Mouse (Mus musculus) MEL (cell line): ENCODE results near the gene Fto. TPM values are rescaled to one million over a fixed set of nuclear protein-coding genes. Genes with fewer than 3 reads are reported as not detected.

Experiments used
- DNase-seq: peaks from one replicate; pipeline ENCODE4 v3.0.0; 2011; ENCODE audit warnings: low read depth, low spot score
- H3K27ac ChIP-seq: 2 replicates; pipeline ENCODE4 v1.5.1; 2012; ENCODE audit warnings: low read depth, mild to moderate bottlenecking, control low read depth, low read length, moderate library complexity; ENCODE audit not compliant: control insufficient read depth
- H3K27me3 ChIP-seq, 2 experiments: fragments of 150-350 bp in 1 of 2; sonication (generic) in 1 of 2; 2 replicates each; pipeline ENCODE4 v1.6.1; 2012; ENCODE audit warnings: low read length in 2 of 2, mild to moderate bottlenecking in 2 of 2, improper control_type of control experiment in 1 of 2, moderate library complexity in 1 of 2; ENCODE audit not compliant: insufficient read depth in 2 of 2, control insufficient read depth in 1 of 2
- H3K36me3 ChIP-seq, 2 experiments: 2 replicates each; pipeline ENCODE4 v1.6.1; 2012 to 2014; ENCODE audit warnings: low read length in 2 of 2, improper control_type of control experiment in 1 of 2, inconsistent platforms in 1 of 2, mild to moderate bottlenecking in 1 of 2; ENCODE audit not compliant: insufficient read depth in 2 of 2, control insufficient read depth in 1 of 2
- H3K4me1 ChIP-seq, 2 experiments: fragments of 150-350 bp in 1 of 2; sonication (generic) in 1 of 2; 2 replicates each; pipeline ENCODE4 v1.6.1; 2012; ENCODE audit warnings: low read length in 2 of 2, improper control_type of control experiment in 1 of 2, mild to moderate bottlenecking in 1 of 2; ENCODE audit not compliant: insufficient read depth in 2 of 2, control insufficient read depth in 1 of 2
- H3K4me3 ChIP-seq, 2 experiments: fragments of 150-350 bp in 1 of 2; sonication (generic) in 1 of 2; 2 replicates each; pipeline ENCODE4 v1.5.1; 2012; ENCODE audit warnings: low read depth in 2 of 2, low read length in 2 of 2, mild to moderate bottlenecking in 2 of 2, moderate library complexity in 2 of 2, control low read depth in 1 of 2, improper control_type of control experiment in 1 of 2; ENCODE audit not compliant: control insufficient read depth in 1 of 2, insufficient read depth in 1 of 2
- H3K79me2 ChIP-seq: 2 replicates; pipeline ENCODE4 v1.6.1; 2012; ENCODE audit warnings: mild to moderate bottlenecking, low read length, moderate library complexity; ENCODE audit not compliant: control insufficient read depth, poor library complexity, insufficient read depth
- H3K9ac ChIP-seq: 2 replicates; pipeline ENCODE4 v1.6.1; 2012; ENCODE audit warnings: low read depth, mild to moderate bottlenecking, control low read depth, low read length, moderate library complexity; ENCODE audit not compliant: control insufficient read depth, poor library complexity, severe bottlenecking
- H3K9me3 ChIP-seq: fragments of 150-350 bp; sonication (generic); replicated peaks from 2 replicates; pipeline ENCODE4 v1.6.1; 2012; ENCODE audit warnings: mild to moderate bottlenecking, low read length, improper control_type of control experiment, moderate library complexity; ENCODE audit not compliant: insufficient read depth
- CHD1 ChIP-seq: IDR thresholded peaks from 2 replicates; pipeline ENCODE4 v1.6.1; 2012; ENCODE audit warnings: low read depth, mild to moderate bottlenecking, inconsistent platforms, low read length, improper control_type of control experiment
- CHD2 ChIP-seq: IDR thresholded peaks from 2 replicates; pipeline ENCODE4 v1.6.1; 2011; ENCODE audit warnings: low read length, improper control_type of control experiment
- CTCF ChIP-seq, 3 experiments: IDR thresholded peaks in 2 of 3; conservative IDR thresholded peaks in 1 of 3; 2 replicates each; pipeline ENCODE4 v1.5.1; 2011 to 2012; ENCODE audit warnings: low read length in 3 of 3, low read depth in 2 of 3, mild to moderate bottlenecking in 2 of 3, improper control_type of control experiment in 1 of 3, inconsistent platforms in 1 of 3, mixed read lengths in 1 of 3, moderate library complexity in 1 of 3; ENCODE audit not compliant: control insufficient read depth in 1 of 3, insufficient read depth in 1 of 3, poor library complexity in 1 of 3, severe bottlenecking in 1 of 3
- E2F4 ChIP-seq: IDR thresholded peaks from 2 replicates; pipeline ENCODE4 v1.6.1; 2011; ENCODE audit warnings: low read depth, low read length, improper control_type of control experiment, borderline replicate concordance
- ELF1 ChIP-seq: IDR thresholded peaks from 2 replicates; pipeline ENCODE4 v1.6.1; 2014; ENCODE audit warnings: low read depth, mild to moderate bottlenecking, inconsistent platforms, low read length, improper control_type of control experiment, moderate library complexity
- EP300 ChIP-seq, 2 experiments: IDR thresholded peaks; 2 replicates each; pipeline ENCODE4 v1.6.1; 2011; ENCODE audit warnings: improper control_type of control experiment in 2 of 2, low read length in 2 of 2, low read depth in 1 of 2, mild to moderate bottlenecking in 1 of 2
- ETS1 ChIP-seq: IDR thresholded peaks from 2 replicates; pipeline ENCODE4 v1.6.1; 2012; ENCODE audit warnings: low read depth, mild to moderate bottlenecking, inconsistent platforms, low read length, improper control_type of control experiment, moderate library complexity
- GABPA ChIP-seq: IDR thresholded peaks from 2 replicates; pipeline ENCODE4 v1.6.1; 2012; ENCODE audit warnings: low read depth, mild to moderate bottlenecking, inconsistent platforms, low read length, improper control_type of control experiment, moderate library complexity
- GATA1 ChIP-seq: IDR thresholded peaks from 2 replicates; pipeline ENCODE4 v1.6.1; 2011; ENCODE audit warnings: low read depth, low read length, improper control_type of control experiment
- HCFC1 ChIP-seq: IDR thresholded peaks from 2 replicates; pipeline ENCODE4 v1.6.1; 2012; ENCODE audit warnings: low read depth, mild to moderate bottlenecking, inconsistent platforms, low read length, improper control_type of control experiment, moderate library complexity
- MAFK ChIP-seq: IDR thresholded peaks from 2 replicates; pipeline ENCODE4 v1.6.1; 2011; ENCODE audit warnings: low read depth, mild to moderate bottlenecking, low read length, improper control_type of control experiment, borderline replicate concordance
- MAZ ChIP-seq: IDR thresholded peaks from 2 replicates; pipeline ENCODE4 v1.6.1; 2012; ENCODE audit warnings: low read depth, mild to moderate bottlenecking, inconsistent platforms, low read length, improper control_type of control experiment
- MYB ChIP-seq: IDR thresholded peaks from 2 replicates; pipeline ENCODE4 v1.6.1; 2011; ENCODE audit warnings: mild to moderate bottlenecking, low read depth, low read length, improper control_type of control experiment
- MYC ChIP-seq: IDR thresholded peaks from 2 replicates; pipeline ENCODE4 v1.6.1; 2011; ENCODE audit warnings: low read depth, mild to moderate bottlenecking, low read length, improper control_type of control experiment, moderate library complexity
- NELFE ChIP-seq: IDR thresholded peaks from 2 replicates; pipeline ENCODE4 v1.6.1; 2011; ENCODE audit warnings: low read depth, low read length, improper control_type of control experiment
- SIN3A ChIP-seq: IDR thresholded peaks from 2 replicates; pipeline ENCODE4 v1.6.1; 2012; ENCODE audit warnings: low read length, improper control_type of control experiment, inconsistent platforms
- TBP ChIP-seq: IDR thresholded peaks from 2 replicates; pipeline ENCODE4 v1.8.0; 2011; ENCODE audit warnings: low read depth, low read length, improper control_type of control experiment
- UBTF ChIP-seq: IDR thresholded peaks from 2 replicates; pipeline ENCODE4 v1.6.1; 2012; ENCODE audit warnings: low read depth, mild to moderate bottlenecking, inconsistent platforms, low read length, improper control_type of control experiment, moderate library complexity, borderline replicate concordance; ENCODE audit not compliant: insufficient read depth
- USF1 ChIP-seq: IDR thresholded peaks from 2 replicates; pipeline ENCODE4 v1.6.1; 2014; ENCODE audit warnings: low read depth, mild to moderate bottlenecking, inconsistent platforms, low read length, improper control_type of control experiment, moderate library complexity
- USF2 ChIP-seq, 2 experiments: IDR thresholded peaks; 2 replicates each; pipeline ENCODE4 v1.6.1; 2011 to 2012; ENCODE audit warnings: improper control_type of control experiment in 2 of 2, low read length in 2 of 2, borderline replicate concordance in 1 of 2, inconsistent platforms in 1 of 2, low read depth in 1 of 2, mild to moderate bottlenecking in 1 of 2; ENCODE audit not compliant: insufficient read depth in 1 of 2
- ZMIZ1 ChIP-seq: IDR thresholded peaks from 2 replicates; pipeline ENCODE4 v1.6.1; 2012; ENCODE audit warnings: low read depth, mild to moderate bottlenecking, inconsistent platforms, low read length, improper control_type of control experiment, moderate library complexity
- polyA plus RNA-seq, 2 experiments: library from polyadenylated mRNA; stranded (reverse) in 1 of 2; unstranded in 1 of 2; fragments of >175 nt in 1 of 2; fragments of >200 nt in 1 of 2; gene quantifications; 2 replicates each; pipeline versions ENCODE4 v1.2.1 to v1.2.4; 2012; ENCODE audit warnings: low replicate concordance in 2 of 2, low read depth in 1 of 2; ENCODE audit not compliant: insufficient read length in 2 of 2, insufficient read depth in 1 of 2, missing spikeins in 1 of 2
- total RNA-seq: library from RNA; depleted of rRNA; stranded (reverse); fragments of 300-350 nt; gene quantifications from 2 replicates; pipeline ENCODE4 v1.2.3, GENCODE M21; 2012

Fto gene
- total and polyA plus RNA-seq, 3 experiments = 13.5 to 41.1 TPM; not detected in 1

DNA sequence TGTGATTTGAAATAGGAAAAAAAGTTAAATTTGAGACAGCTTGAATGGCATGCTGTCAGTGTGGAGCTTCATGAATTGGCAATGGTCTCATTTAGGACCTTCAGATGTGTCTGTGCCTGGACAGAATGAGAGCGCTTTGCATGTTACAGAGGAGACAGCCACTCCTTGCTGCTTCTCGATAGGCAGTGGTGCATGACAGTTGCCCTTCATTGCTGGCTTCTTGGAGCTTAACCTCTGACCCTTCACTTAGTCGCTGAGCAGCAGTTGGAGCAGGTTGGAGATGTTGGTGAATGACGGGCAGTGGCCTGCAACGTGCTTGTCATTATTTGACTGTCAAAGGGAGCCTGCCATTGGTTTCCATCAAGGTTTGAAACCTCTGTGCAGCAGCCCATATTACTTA is 28.9 kb downstream of the Fto start:
- no peaks in the 10 kb centered on the region for H3K4me1 ChIP-seq
- H3K9ac ChIP-seq = no peak overlapping the region
- no peak overlapping the region for H3K4me3 ChIP-seq
- TF ChIP-seq MAZ (no peak), UBTF (no peak), GATA1 (no peak), HCFC1 (no peak)
- peaks cover 0 to 2% of the 10 kb centered on the region in 2 experiments; a peak in 2 of 4 replicates for H3K36me3 ChIP-seq
- H3K79me2 ChIP-seq = peaks cover 11% of the 10 kb centered on the region
- no peak for DNase-seq
- H3K27me3 ChIP-seq = no peaks in the 10 kb centered on the region
- no peaks in the 10 kb centered on the region for H3K9me3 ChIP-seq
- no peak overlapping the region for H3K27ac ChIP-seq

- Histone ChIP-seq H3K27me3 (no peaks in the 10 kb centered on the region), H3K9me3 (no peaks in the 10 kb centered on the region), H3K9ac (no peak overlapping the region), H3K36me3 (peaks cover 0 to 2% of the 10 kb centered on the region in 2 experiments; a peak in 2 of 4 replicates), H3K79me2 (peaks cover 11% of the 10 kb centered on the region), H3K4me1 (no peaks in the 10 kb centered on the region), H3K4me3 (no peak overlapping the region), H3K27ac (no peak overlapping the region)
- no peak for DNase-seq
- TF ChIP-seq GATA1 = no peak
These were observed 29.5 kb downstream of the Fto start for GRCm38 (mm10) chr8:91342798-91343197.

GRCm38 (mm10) chr8:91344659-91345058 is 31.3 kb downstream of the Fto start:
- no peak overlapping the region for H3K4me3 ChIP-seq
- no peak overlapping the region for H3K27ac ChIP-seq
- H3K36me3 ChIP-seq = peaks cover 0 to 2% of the 10 kb centered on the region in 2 experiments; a peak in 2 of 4 replicates
- no peaks in the 10 kb centered on the region for H3K27me3 ChIP-seq
- no peak overlapping the region for H3K9ac ChIP-seq
- no peak for TF ChIP-seq USF1
- no peak for TF ChIP-seq E2F4
- no peak for TF ChIP-seq NELFE
- TF ChIP-seq, all 39 proteins: peak for 0
- no peaks in the 10 kb centered on the region for H3K9me3 ChIP-seq
- DNase-seq = no peak
- H3K79me2 ChIP-seq = peaks cover 8% of the 10 kb centered on the region
- H3K4me1 ChIP-seq = no peaks in the 10 kb centered on the region

DNA sequence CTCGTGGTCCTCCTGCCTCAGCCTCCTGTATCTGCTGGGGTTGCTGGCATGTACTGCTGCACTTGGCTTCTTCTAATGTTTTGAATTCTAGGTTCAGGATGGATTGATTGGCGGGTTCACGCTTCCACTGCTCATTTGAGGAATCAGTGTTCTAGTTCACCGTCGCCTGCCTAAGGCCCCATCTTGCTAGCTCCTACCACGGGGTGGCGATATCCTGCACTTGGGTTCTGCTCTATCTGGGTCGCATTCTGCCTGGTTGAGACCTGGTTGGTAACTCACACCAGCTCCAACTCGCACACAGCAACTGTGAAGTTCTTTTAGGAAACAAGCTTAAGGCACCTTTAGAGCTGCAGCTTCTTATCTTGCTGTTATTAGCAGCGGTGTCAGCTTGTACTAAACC is 33.8 kb downstream of the Fto start:
- Histone ChIP-seq H3K4me3 (no peak overlapping the region), H3K4me1 (peaks cover 3 to 7% of the 10 kb centered on the region in 2 experiments), H3K9me3 (no peaks in the 10 kb centered on the region), H3K79me2 (peaks cover 7% of the 10 kb centered on the region), H3K36me3 (peaks cover 0 to 6% of the 10 kb centered on the region in 2 experiments; a peak in 3 of 4 replicates), H3K27ac (no peak overlapping the region), H3K27me3 (no peaks in the 10 kb centered on the region), H3K9ac (no peak overlapping the region)
- no peak for DNase-seq
- no peak for TF ChIP-seq EP300 (IDR thresholded peaks at IDR 0.05; ENCODE audit: low read depth in 1 of 2, low read length in 2 of 2)
- no peak for TF ChIP-seq ETS1
- no peak for TF ChIP-seq TBP
- TF ChIP-seq SIN3A = no peak
- TF ChIP-seq NELFE = no peak
- TF ChIP-seq ELF1 = no peak
- no peak for TF ChIP-seq MYB
- TF ChIP-seq MAFK = no peak
- no peak for TF ChIP-seq MYC
- TF ChIP-seq USF2 (IDR thresholded peaks at IDR 0.05; ENCODE audit: borderline replicate concordance in 1 of 2, insufficient read depth in 1 of 2, low read depth in 1 of 2, low read length in 2 of 2) = no peak
- no peak for TF ChIP-seq CHD1
- TF ChIP-seq ZMIZ1 = no peak
- TF ChIP-seq GABPA = no peak
- TF ChIP-seq CHD2 = no peak
- TF ChIP-seq CTCF (IDR thresholded peaks at IDR 0.05 in 2 of 3, conservative IDR thresholded peaks at IDR 0.05 in 1 of 3; ENCODE audit: control insufficient read depth in 1 of 3, insufficient read depth in 1 of 3, low read depth in 2 of 3, low read length in 3 of 3, poor library complexity in 1 of 3, severe bottlenecking in 1 of 3) = no peak
